Comparison of ENCODE assay signal across 27 mouse cellular contexts in genomic region chr15:64005576-64006350, GRCm38 (mm10). TPM values are rescaled to one million over a fixed set of nuclear protein-coding genes. Genes with fewer than 3 reads are reported as not detected.
DNase-seq lines count a peak whose midpoint lies in the region; ATAC-seq and TF ChIP-seq lines count a peak whose summit lies in the region.
"Had no signal": no experiment of that assay in that cellular context is flagged by ENCODE, and none has a peak within 500 bp of the region (broad histone marks: within the 10 kb centered on the region; RNA-seq: fewer than 3 reads in every experiment).

No protein-coding gene starts in this region.

- TF ChIP-seq CTCF in Patski (IDR thresholded peaks at IDR 0.05), result no peak

- ATAC-seq in neural tube, embryonic 15.5 days (ENCODE audit: low FRiP score), result no peak
- peak; percentile 91 for ATAC-seq in Patski
- ATAC-seq: forebrain, embryonic 16.5 days; hindbrain, embryonic 16.5 days; midbrain, embryonic 15.5 days had no signal

- H3K27ac ChIP-seq in neural tube, embryonic 15.5 days (replicated peaks), result no peak overlapping the region
- H3K27ac ChIP-seq: embryonic facial prominence, embryonic 12.5 days; heart, embryonic 15.5 days; kidney, postnatal 0 days; liver, embryonic 15.5 days; midbrain, embryonic 15.5 days; neural tube, embryonic 12.5 days had no signal

- H3K9me3 ChIP-seq in neural tube, embryonic 15.5 days (replicated peaks), result no peaks in the 10 kb centered on the region
- H3K9me3 ChIP-seq: embryonic facial prominence, embryonic 12.5 days; heart, embryonic 15.5 days; liver, embryonic 15.5 days; midbrain, embryonic 15.5 days; neural tube, embryonic 12.5 days had no signal

- CTCF ChIA-PET in Patski (lab: Charles Lee), result no interaction called here

- H3K4me2 ChIP-seq in neural tube, embryonic 15.5 days, result no peak overlapping the region
- H3K4me2 ChIP-seq: embryonic facial prominence, embryonic 12.5 days; heart, embryonic 15.5 days; liver, embryonic 15.5 days; lung, embryonic 14.5 days; midbrain, embryonic 15.5 days; neural tube, embryonic 12.5 days had no signal

- no peaks in the 10 kb centered on the region for H3K27me3 ChIP-seq in neural tube, embryonic 15.5 days (replicated peaks)
- H3K27me3 ChIP-seq in Patski, result no peaks in the 10 kb centered on the region
- H3K27me3 ChIP-seq: CH12.LX; embryonic facial prominence, embryonic 12.5 days; heart, embryonic 15.5 days; liver, embryonic 15.5 days; midbrain, embryonic 15.5 days; neural tube, embryonic 12.5 days had no signal

- no peak overlapping the region for H3K4me3 ChIP-seq in neural tube, embryonic 15.5 days (replicated peaks)
- H3K4me3 ChIP-seq: embryonic facial prominence, embryonic 12.5 days; heart, embryonic 15.5 days; liver, embryonic 15.5 days; midbrain, embryonic 15.5 days; neural tube, embryonic 12.5 days had no signal

- no peak overlapping the region for H3K9ac ChIP-seq in neural tube, embryonic 15.5 days (replicated peaks)
- H3K9ac ChIP-seq: embryonic facial prominence, embryonic 12.5 days; heart, embryonic 15.5 days; liver, embryonic 15.5 days; lung, embryonic 14.5 days; midbrain, embryonic 15.5 days; neural tube, embryonic 12.5 days had no signal

- in situ Hi-C loops in Patski (cut with MboI; ENCODE audit: low pct_unique_long_range_greater_than_20kb), result no loop called here

- POLR2A ChIA-PET in Patski (lab: Charles Lee), result no interaction called here

- DNase-seq in neural tube, embryonic 10.5 days (ENCODE audit: extremely low spot score, low spot score), result peak; percentile 8
- DNase-seq in 3T3-L1 (ENCODE audit: low read depth, low spot score) (peak; percentile 87), Patski (ENCODE audit: low read depth, low spot score) (peak; percentile 47), liver (no peak)
- DNase-seq in urinary bladder, postnatal 25 days (ENCODE audit: low spot score), result peak; percentile 43
- DNase-seq in ovary, postnatal 36 days (ENCODE audit: low spot score), result no peak
- DNase-seq: adrenal gland, postnatal 25 days; B cell, adult 2 months; cerebellum, adult 11-12 months; cerebellum, adult 9-11 months; embryo, embryonic 11 days; gastrocnemius, postnatal 10 days; kidney, adult 2 months; kidney, postnatal 4 days; lung, embryonic 14.5 days; lung, postnatal 14 days; thymus, postnatal 25 days had no signal

- 0 out of 2 replicates have a peak, but pooled peaks cover 3% of the 10 kb centered on the region for H3K36me3 ChIP-seq in neural tube, embryonic 15.5 days
- H3K36me3 ChIP-seq: embryonic facial prominence, embryonic 12.5 days; heart, embryonic 15.5 days; liver, embryonic 15.5 days; midbrain, embryonic 15.5 days; neural tube, embryonic 12.5 days had no signal

- 94% methylated on average over 18 of the region's 18 CpGs for WGBS in neural tube, embryonic 15.5 days

- no peaks in the 10 kb centered on the region for H3K4me1 ChIP-seq in neural tube, embryonic 15.5 days
- H3K4me1 ChIP-seq: embryonic facial prominence, embryonic 12.5 days; midbrain, embryonic 15.5 days; neural tube, embryonic 12.5 days had no signal

RNA-seq across cellular contexts. Expression of gene Fam49b, which starts 54.5 kb away (rescaled TPM):
- polyA plus RNA-seq in neural tube, embryonic 15.5 days (2015; fragmentation: Nextera tagmentation; extraction: Ambion mirVana), result 130 and 132 TPM in 2 replicates
- polyA plus RNA-seq in Patski (2021), result 63.2 TPM

Comparison
In these comparisons a context has a peak if more than half of its experiments do, and no peak if none do; other contexts are left out.
1. DNase-seq: peak in neural tube, embryonic 10.5 days (single experiment), 3T3-L1 (single experiment), Patski (single experiment) and urinary bladder, postnatal 25 days (single experiment); none in ovary, postnatal 36 days (single experiment) and liver (single experiment).